Mouse (Mus musculus): Measurements from ENCODE around the gene Pign.

DNA sequence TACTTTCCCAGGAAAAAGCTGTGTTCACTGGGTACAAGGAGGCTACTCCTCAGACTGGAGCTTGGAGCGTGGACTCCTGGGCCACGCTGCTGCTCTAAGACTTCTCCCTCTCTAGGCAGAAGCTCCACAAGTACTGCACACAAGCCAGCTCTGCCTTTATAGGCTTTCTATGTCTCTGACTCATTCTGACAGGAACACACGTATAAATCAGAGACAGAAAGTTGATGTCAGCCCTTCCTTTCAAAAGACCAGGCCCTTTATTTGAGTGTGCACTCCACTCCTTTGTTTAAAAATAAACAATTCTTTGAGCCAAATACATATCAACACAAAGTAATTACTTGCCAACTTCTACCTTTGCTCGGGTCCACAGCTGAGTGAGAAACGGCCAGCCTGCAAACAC is 74.8 kb downstream of the Pign start:
- TF ChIP-seq CTCF (IDR thresholded peaks at IDR 0.05; ENCODE audit: low read depth) = no peak
- TF ChIP-seq EP300 (IDR thresholded peaks at IDR 0.05; ENCODE audit: low read depth) = no peak
